Mouse (Mus musculus) midbrain, embryonic 14.5 days (tissue): Measurements from ENCODE around the gene Clcf1. TPM values are rescaled to one million over a fixed set of nuclear protein-coding genes. Genes with fewer than 3 reads are reported as not detected.
A peak's percentile ranks its signal among the peaks of the same experiment; 100 is the strongest.

Experiments used
- ATAC-seq: fragments of 200-750 bp; cut with Nextera tagmentation; 2 replicates; pipeline ENCODE4 v1.8.0; 2017; ENCODE audit warnings: moderate number of reproducible peaks, moderate library complexity; ENCODE audit not compliant: low FRiP score, low TSS enrichment
- DNase-seq: peaks from one replicate; pipeline ENCODE4 v3.0.0-alpha.2; 2015
- H3K27ac ChIP-seq: fragments of 300-500 bp; sonication (generic); replicated peaks from 2 replicates; pipeline ENCODE4 v1.5.1; 2014; ENCODE audit warnings: mild to moderate bottlenecking, low read depth, low read length, moderate library complexity
- H3K27me3 ChIP-seq: fragments of 300-500 bp; sonication (generic); 2 replicates; pipeline ENCODE4 v1.6.1; 2014; ENCODE audit warnings: low read length, control low read depth, mixed read lengths; ENCODE audit not compliant: control insufficient read depth, insufficient read depth
- H3K36me3 ChIP-seq: fragments of 300-500 bp; sonication (generic); 2 replicates; pipeline ENCODE4 v1.6.1; 2014; ENCODE audit warnings: low read length, control low read depth; ENCODE audit not compliant: control insufficient read depth, insufficient read depth
- H3K4me1 ChIP-seq: fragments of 300-500 bp; sonication (generic); 2 replicates; pipeline ENCODE4 v1.6.1; 2014; ENCODE audit warnings: mild to moderate bottlenecking, antibody characterized with exemption, low read length, control low read depth; ENCODE audit not compliant: control insufficient read depth, insufficient read depth
- H3K4me2 ChIP-seq: fragments of 300-500 bp; sonication (generic); 2 replicates; pipeline ENCODE4 v1.6.1; 2014; ENCODE audit warnings: mild to moderate bottlenecking, low read length, moderate library complexity
- H3K4me3 ChIP-seq: fragments of 300-500 bp; sonication (generic); replicated peaks from 2 replicates; pipeline ENCODE4 v1.5.1; 2014; ENCODE audit warnings: low read depth, low read length
- H3K9ac ChIP-seq: fragments of 300-500 bp; sonication (generic); replicated peaks from 2 replicates; pipeline ENCODE4 v1.6.1; 2014; ENCODE audit warnings: mild to moderate bottlenecking, low read length, moderate library complexity
- H3K9me3 ChIP-seq: fragments of 300-500 bp; sonication (generic); 2 replicates; pipeline ENCODE4 v1.6.1; 2016; ENCODE audit warnings: low read length, control low read depth, mixed read lengths; ENCODE audit not compliant: control insufficient read depth
- WGBS: fragments of 180-500 bp; shearing (Covaris S2); extraction: QIAGEN DNeasy Blood & Tissue Kit; methylation state at CpG from one replicate; pipeline ENCODE4 v1.1.7; 2014; 5-methylcytosine and 5-hydroxymethylcytosine counted together
- polyA plus RNA-seq: library from polyadenylated mRNA; unstranded; fragments of >200 nt; fragmentation: Nextera tagmentation; extraction: Ambion mirVana; gene quantifications from 2 replicates; pipeline ENCODE4 v1.2.1, GENCODE M21; 2014

The Clcf1 gene
- polyA plus RNA-seq, 1 experiment from 2014 or later = 0.46 TPM

DNA sequence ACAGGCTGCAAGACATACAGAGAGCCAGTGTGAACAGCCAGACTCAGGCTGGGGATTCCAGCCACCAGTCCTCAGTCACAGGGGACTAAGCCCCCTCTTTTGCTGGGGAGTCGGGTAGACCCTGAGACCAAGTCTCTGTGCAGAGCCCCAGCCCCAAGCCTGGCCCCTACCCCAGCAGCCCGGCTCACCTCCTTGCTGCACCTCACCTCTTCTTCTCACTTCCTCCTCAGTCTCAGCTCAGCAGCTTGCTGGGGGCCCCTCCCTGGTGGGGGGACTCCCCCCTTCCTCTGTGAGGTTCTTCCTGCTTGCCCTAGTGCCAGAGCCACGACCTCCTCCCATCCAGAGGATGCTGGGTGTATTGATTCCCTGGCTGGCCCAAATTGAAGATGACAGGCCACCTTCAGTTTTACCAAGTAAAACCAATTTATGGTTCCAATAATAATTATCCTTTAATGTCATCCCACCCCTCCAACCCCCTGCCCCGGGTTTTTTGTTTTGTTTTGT lies 23.2 kb upstream of the Clcf1 start, which contains the start of gene Tbc1d10c:
Tbc1d10c (minus strand) TSS at position 454 of the 504 bp plus-strand sequence.
- Histone ChIP-seq H3K4me2 (peak within 1 kb of the TSS; percentile 86), H3K36me3 (peaks cover 28% of the 10 kb centered on the region), H3K27me3 (no peaks in the 10 kb centered on the region), H3K4me3 (peak within 1 kb of the TSS; percentile 91), H3K27ac (peak within 1 kb of the TSS; percentile 89), H3K9ac (peak within 1 kb of the TSS; percentile 94), H3K4me1 (peaks cover 11% of the 10 kb centered on the region), H3K9me3 (no peaks in the 10 kb centered on the region)
- 0 out of 2 replicates have a peak, but pooled peaks have one; percentile 9 for ATAC-seq
- DNase-seq = no peak
- 66% methylated on average over 4 of the region's 4 CpGs for WGBS

- WGBS = 7% methylated on average over 40 of the region's 47 CpGs
Observed at GRCm38 (mm10) chr19:4191528-4192250, 22.3 kb upstream of the Clcf1 start, which contains the start of gene Ppp1ca. Ppp1ca (plus strand) TSS chr19:4192065.

GRCm38 (mm10) chr19:4192251-4192985 lies 21.6 kb upstream of the Clcf1 start:
- H3K9me3 ChIP-seq = no peaks in the 10 kb centered on the region
- H3K27me3 ChIP-seq = no peaks in the 10 kb centered on the region
- WGBS = under 1% methylated on average over 50 of the region's 52 CpGs
- DNase-seq = peak; percentile 65
- peak overlapping the region; percentile 89 for H3K27ac ChIP-seq
- ATAC-seq = peak; percentile 51
- H3K4me3 ChIP-seq = peak overlapping the region; percentile 91
- peak overlapping the region; percentile 94 for H3K9ac ChIP-seq
- peaks cover 11% of the 10 kb centered on the region for H3K4me1 ChIP-seq
- H3K4me2 ChIP-seq = peak overlapping the region; percentile 86
- H3K36me3 ChIP-seq = peaks cover 44% of the 10 kb centered on the region

More at GRCm38 (mm10) chr19:4191528-4192250, 22.3 kb upstream of the Clcf1 start, which contains the start of gene Ppp1ca:
- H3K4me3 ChIP-seq = peak within 1 kb of the TSS; percentile 91
- peak within 1 kb of the TSS; percentile 89 for H3K27ac ChIP-seq
- peak within 1 kb of the TSS; percentile 94 for H3K9ac ChIP-seq
- H3K4me2 ChIP-seq = peak within 1 kb of the TSS; percentile 86
- ATAC-seq = peak; percentile 95
- H3K27me3 ChIP-seq = no peaks in the 10 kb centered on the region
- peaks cover 36% of the 10 kb centered on the region for H3K36me3 ChIP-seq
- H3K4me1 ChIP-seq = peaks cover 11% of the 10 kb centered on the region
- DNase-seq = peak; percentile 97
- H3K9me3 ChIP-seq = no peaks in the 10 kb centered on the region

GRCm38 (mm10) chr19:4193129-4193528 lies 20.9 kb upstream of the Clcf1 start:
- H3K27ac ChIP-seq = no peak overlapping the region
- H3K4me3 ChIP-seq = peak overlapping the region; percentile 91
- WGBS = 63% methylated on average over 6 of the region's 6 CpGs

GRCm38 (mm10) chr19:4194021-4194724 lies 19.9 kb upstream of the Clcf1 start:
- no peak for DNase-seq
- WGBS = 92% methylated on average over 8 of the region's 8 CpGs
- peaks cover 11% of the 10 kb centered on the region for H3K4me1 ChIP-seq
- no peak overlapping the region for H3K4me2 ChIP-seq
- H3K36me3 ChIP-seq = peaks cover 50% of the 10 kb centered on the region
- H3K9ac ChIP-seq = no peak overlapping the region
- H3K27ac ChIP-seq = no peak overlapping the region
- H3K27me3 ChIP-seq = no peaks in the 10 kb centered on the region
- no peak overlapping the region for H3K4me3 ChIP-seq
- no peaks in the 10 kb centered on the region for H3K9me3 ChIP-seq
- ATAC-seq = no peak

More at GRCm38 (mm10) chr19:4193129-4193528, 20.9 kb upstream of the Clcf1 start:
- no peak for DNase-seq
- peak overlapping the region; percentile 94; the same call in 1 of the 2 replicates for H3K9ac ChIP-seq
- H3K9me3 ChIP-seq = no peaks in the 10 kb centered on the region
- H3K27me3 ChIP-seq = no peaks in the 10 kb centered on the region
- peak overlapping the region; percentile 86 for H3K4me2 ChIP-seq
- H3K36me3 ChIP-seq = peaks cover 46% of the 10 kb centered on the region
- no peak for ATAC-seq
- H3K4me1 ChIP-seq = peaks cover 11% of the 10 kb centered on the region

DNA sequence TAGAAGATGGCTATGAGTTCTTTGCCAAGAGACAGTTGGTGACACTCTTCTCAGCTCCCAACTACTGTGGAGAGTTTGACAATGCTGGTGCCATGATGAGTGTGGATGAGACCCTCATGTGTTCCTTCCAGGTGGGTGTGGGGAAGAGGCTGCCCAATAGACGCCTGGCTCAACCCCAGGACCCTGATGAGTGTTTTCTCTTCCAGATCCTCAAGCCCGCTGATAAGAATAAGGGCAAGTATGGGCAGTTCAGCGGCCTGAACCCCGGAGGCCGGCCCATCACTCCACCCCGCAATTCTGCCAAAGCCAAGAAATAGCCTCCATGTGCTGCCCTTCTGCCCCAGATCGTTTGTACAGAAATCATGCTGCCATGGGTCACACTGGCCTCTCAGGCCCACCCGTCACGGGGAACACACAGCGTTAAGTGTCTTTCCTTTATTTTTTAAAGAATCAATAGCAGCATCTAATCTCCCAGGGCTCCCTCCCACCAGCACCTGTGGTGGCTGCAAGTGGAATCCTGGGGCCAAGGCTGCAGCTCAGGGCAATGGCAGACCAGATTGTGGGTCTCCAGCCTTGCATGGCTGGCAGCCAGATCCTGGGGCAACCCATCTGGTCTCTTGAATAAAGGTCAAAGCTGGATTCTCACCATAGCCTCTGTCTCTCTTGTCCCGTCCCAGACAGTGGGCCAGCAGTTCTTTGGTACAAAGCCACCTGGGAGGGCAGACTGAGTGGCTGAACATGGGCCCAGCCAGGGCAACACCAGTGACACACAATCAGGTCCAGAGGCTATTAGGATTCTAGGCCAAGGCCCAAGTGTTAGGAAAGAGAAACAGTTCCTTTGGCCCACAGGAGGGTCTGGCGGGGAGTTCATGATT lies 19.0 kb upstream of the Clcf1 start:
- DNase-seq = no peak
- no peaks in the 10 kb centered on the region for H3K9me3 ChIP-seq
- H3K36me3 ChIP-seq = peaks cover 50% of the 10 kb centered on the region
- peaks cover 11% of the 10 kb centered on the region for H3K4me1 ChIP-seq
- H3K27ac ChIP-seq = no peak overlapping the region
- H3K4me3 ChIP-seq = no peak overlapping the region
- no peak for ATAC-seq
- H3K4me2 ChIP-seq = no peak overlapping the region
- H3K27me3 ChIP-seq = no peaks in the 10 kb centered on the region
- H3K9ac ChIP-seq = no peak overlapping the region
- 82% methylated on average over 12 of the region's 12 CpGs for WGBS

DNA sequence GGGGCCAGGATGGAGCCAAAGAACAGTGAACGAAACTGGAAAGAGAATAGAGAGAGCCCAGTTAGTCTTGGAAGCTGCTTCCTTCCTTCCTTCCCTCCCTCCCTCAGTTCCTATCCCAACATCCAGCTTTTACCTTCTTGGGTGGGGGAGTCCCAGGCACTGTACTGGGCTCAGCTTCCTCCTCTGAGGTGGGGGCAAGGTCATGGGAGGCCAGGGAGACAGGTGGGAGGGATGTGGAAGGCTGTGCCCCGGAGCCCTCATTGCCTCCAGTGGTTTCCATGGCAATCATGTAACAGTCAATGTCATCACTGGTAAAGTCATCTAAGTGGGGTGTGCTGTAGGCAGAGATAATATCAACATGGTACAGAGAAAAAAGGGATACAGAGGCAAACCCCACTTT lies 18.0 kb upstream of the Clcf1 start:
- Histone ChIP-seq H3K4me2 (no peak overlapping the region), H3K9me3 (no peaks in the 10 kb centered on the region), H3K36me3 (peaks cover 50% of the 10 kb centered on the region), H3K27ac (no peak overlapping the region), H3K9ac (no peak overlapping the region), H3K27me3 (no peaks in the 10 kb centered on the region), H3K4me3 (no peak overlapping the region), H3K4me1 (peaks cover 20% of the 10 kb centered on the region)
- WGBS = 66% methylated on average over 2 of the region's 2 CpGs
- ATAC-seq (no peak), DNase-seq (no peak)
